Mouse (Mus musculus) stomach, embryonic 14.5 days (tissue): ENCODE results near the gene Frmpd2. TPM values are rescaled to one million over a fixed set of nuclear protein-coding genes. Genes with fewer than 3 reads are reported as not detected.
"Not testable (repeated sequence)": the region's sequence is repeated elsewhere in the genome, so short reads cannot be mapped to it uniquely, and the experiment has no call there.

ENCODE experiments used
- ATAC-seq: fragments of 200-750 bp; cut with Nextera tagmentation; 2 replicates; pipeline ENCODE4 v1.8.0; 2017; ENCODE audit warnings: low read depth, moderate TSS enrichment; ENCODE audit not compliant: insufficient number of reproducible peaks, insufficient read depth, low FRiP score
- H3K27ac ChIP-seq: fragments of 300-500 bp; sonication (generic); 2 replicates; pipeline ENCODE4 v1.5.1; 2014; ENCODE audit warnings: mild to moderate bottlenecking, low read length, moderate library complexity, mixed read lengths
- H3K27me3 ChIP-seq: fragments of 300-500 bp; sonication (generic); 2 replicates; pipeline ENCODE4 v1.6.1; 2014; ENCODE audit warnings: low read length, control low read depth, mixed read lengths; ENCODE audit not compliant: control insufficient read depth, insufficient read depth
- H3K36me3 ChIP-seq: fragments of 300-500 bp; sonication (generic); 2 replicates; pipeline ENCODE4 v1.6.1; 2014; ENCODE audit warnings: mild to moderate bottlenecking, control low read depth, low read length, moderate library complexity, mixed read lengths; ENCODE audit not compliant: control insufficient read depth, insufficient read depth
- H3K4me1 ChIP-seq: fragments of 300-500 bp; sonication (generic); 2 replicates; pipeline ENCODE4 v1.6.1; 2014; ENCODE audit warnings: low read length, control low read depth, mixed read lengths; ENCODE audit not compliant: control insufficient read depth, insufficient read depth
- H3K4me2 ChIP-seq: fragments of 300-500 bp; sonication (generic); replicated peaks from 2 replicates; pipeline ENCODE4 v1.6.1; 2014; ENCODE audit warnings: low read depth, low read length, control low read depth
- H3K4me3 ChIP-seq: fragments of 300-500 bp; sonication (generic); 2 replicates; pipeline ENCODE4 v1.5.1; 2014; ENCODE audit warnings: low read depth, low read length, control low read depth
- H3K9ac ChIP-seq: fragments of 300-500 bp; sonication (generic); replicated peaks from 2 replicates; pipeline ENCODE4 v1.6.1; 2014; ENCODE audit warnings: low read depth, mild to moderate bottlenecking, control low read depth, low read length, moderate library complexity, mixed read lengths
- H3K9me3 ChIP-seq: fragments of 300-500 bp; sonication (generic); 2 replicates; pipeline ENCODE4 v1.6.1; 2016; ENCODE audit warnings: low read depth, low read length, control low read depth; ENCODE audit not compliant: control insufficient read depth
- WGBS: fragments of 180-500 bp; shearing (Covaris S2); extraction: QIAGEN DNeasy Blood & Tissue Kit; methylation state at CpG from one replicate; pipeline ENCODE4 v1.1.7; 2014; 5-methylcytosine and 5-hydroxymethylcytosine counted together
- polyA plus RNA-seq: library from polyadenylated mRNA; unstranded; fragments of >200 nt; fragmentation: Nextera tagmentation; extraction: Ambion mirVana; gene quantifications from 2 replicates; pipeline ENCODE4 v1.2.1, GENCODE M21; 2014

Gene Frmpd2
- 0.16 TPM in 1 of 2 replicates, not detected in the other for polyA plus RNA-seq

GRCm38 (mm10) chr14:33471331-33471730, at the start of gene Frmpd2:
Gene Frmpd2, plus strand, starts transcription at chr14:33471696.
- H3K4me1 ChIP-seq: no peaks in the 10 kb centered on the region
- no peak within 1 kb of the TSS for H3K9ac ChIP-seq
- H3K4me3 ChIP-seq: no peak within 1 kb of the TSS
- H3K36me3 ChIP-seq: no peaks in the 10 kb centered on the region
- WGBS: 30% methylated on average over 3 of the region's 3 CpGs
- H3K9me3 ChIP-seq: no peaks in the 10 kb centered on the region
- ATAC-seq: no peak
- H3K27ac ChIP-seq: no peak within 1 kb of the TSS
- no peak within 1 kb of the TSS for H3K4me2 ChIP-seq
- no peaks in the 10 kb centered on the region for H3K27me3 ChIP-seq

DNA sequence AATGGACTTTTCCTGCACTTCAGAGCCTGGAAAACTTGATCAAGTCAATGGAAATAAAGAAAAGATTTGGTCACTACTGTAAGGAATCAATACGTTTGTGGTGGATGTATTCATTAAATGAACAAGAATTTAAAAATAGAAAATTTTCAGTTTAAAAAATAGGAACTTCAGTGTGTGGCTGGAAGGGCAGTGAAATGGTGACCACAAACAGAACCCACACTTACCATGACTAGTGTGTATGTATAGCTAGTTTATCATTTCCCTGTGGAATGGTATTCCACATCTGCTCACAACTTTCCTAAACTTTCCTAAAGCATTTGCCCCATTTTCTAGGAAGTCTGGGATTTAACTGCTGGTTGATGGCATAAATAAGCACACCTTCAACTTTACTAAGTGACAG, 48.5 kb upstream of the Frmpd2 start:
- ATAC-seq: no peak
- Histone ChIP-seq H3K27me3 (no peaks in the 10 kb centered on the region), H3K27ac (no peak overlapping the region), H3K4me1 (no peaks in the 10 kb centered on the region), H3K9me3 (no peaks in the 10 kb centered on the region), H3K4me2 (no peak overlapping the region), H3K9ac (no peak overlapping the region), H3K4me3 (no peak overlapping the region), H3K36me3 (no peaks in the 10 kb centered on the region)
- 81% methylated on average over 1 of the region's 1 CpGs for WGBS

DNA sequence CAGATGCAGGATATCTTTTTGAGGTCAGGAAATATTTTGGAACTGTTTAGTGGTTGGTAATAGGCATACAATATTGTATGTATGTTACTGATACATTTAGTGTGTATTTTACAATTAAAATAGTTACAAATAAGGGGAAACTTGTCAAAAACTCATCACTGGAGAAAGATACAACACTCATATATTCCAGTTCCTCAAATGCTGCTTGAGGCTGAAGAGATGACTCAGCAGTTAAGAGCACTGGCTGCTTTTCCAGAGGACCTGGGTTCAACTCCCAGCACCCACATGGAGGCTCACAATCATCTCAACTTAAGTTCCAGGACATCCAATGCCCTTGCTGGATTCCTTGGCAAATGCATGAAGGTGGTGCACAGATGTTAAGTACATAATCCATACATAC, 47.4 kb upstream of the Frmpd2 start:
- ATAC-seq: no peak
- Histone ChIP-seq H3K4me3 (no peak overlapping the region), H3K9ac (no peak overlapping the region), H3K4me1 (no peaks in the 10 kb centered on the region), H3K36me3 (no peaks in the 10 kb centered on the region), H3K27ac (no peak overlapping the region), H3K27me3 (no peaks in the 10 kb centered on the region), H3K9me3 (no peaks in the 10 kb centered on the region), H3K4me2 (no peak overlapping the region)

DNA sequence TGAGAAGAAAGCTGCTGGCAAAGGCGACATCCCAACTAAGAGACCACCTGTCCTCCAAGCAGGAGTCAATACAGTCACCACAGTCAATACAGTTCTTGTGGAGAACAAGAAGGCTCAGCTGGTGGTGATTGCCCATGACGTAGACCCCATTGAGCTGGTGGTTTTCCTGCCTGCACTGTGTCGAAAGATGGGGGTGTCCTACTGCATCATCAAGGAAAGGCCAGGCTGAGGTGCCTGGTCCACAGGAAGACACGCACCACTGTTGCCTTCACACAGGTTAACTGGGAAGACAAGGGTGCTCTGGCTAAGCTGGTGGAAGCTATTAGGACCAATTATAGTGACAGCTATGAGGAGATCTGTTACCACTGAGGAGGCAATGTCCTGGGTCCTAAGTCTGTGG, 39.0 kb upstream of the Frmpd2 start:
- not testable (repeated sequence) for H3K4me2 ChIP-seq, H3K4me3 ChIP-seq, ATAC-seq, H3K4me1 ChIP-seq, H3K27ac ChIP-seq, H3K27me3 ChIP-seq, H3K9ac ChIP-seq, H3K36me3 ChIP-seq, H3K9me3 ChIP-seq
- WGBS: 92% methylated on average over 4 of the region's 4 CpGs

GRCm38 (mm10) chr14:33443780-33444179, 27.7 kb upstream of the Frmpd2 start:
- Histone ChIP-seq H3K4me3 (no peak overlapping the region), H3K36me3 (no peaks in the 10 kb centered on the region), H3K9me3 (no peaks in the 10 kb centered on the region), H3K27me3 (no peaks in the 10 kb centered on the region), H3K4me1 (peaks cover 9% of the 10 kb centered on the region), H3K4me2 (no peak overlapping the region), H3K27ac (no peak overlapping the region), H3K9ac (no peak overlapping the region)
- no peak for ATAC-seq
- 59% methylated on average over 2 of the region's 2 CpGs for whole genome bisulfite sequencing

DNA sequence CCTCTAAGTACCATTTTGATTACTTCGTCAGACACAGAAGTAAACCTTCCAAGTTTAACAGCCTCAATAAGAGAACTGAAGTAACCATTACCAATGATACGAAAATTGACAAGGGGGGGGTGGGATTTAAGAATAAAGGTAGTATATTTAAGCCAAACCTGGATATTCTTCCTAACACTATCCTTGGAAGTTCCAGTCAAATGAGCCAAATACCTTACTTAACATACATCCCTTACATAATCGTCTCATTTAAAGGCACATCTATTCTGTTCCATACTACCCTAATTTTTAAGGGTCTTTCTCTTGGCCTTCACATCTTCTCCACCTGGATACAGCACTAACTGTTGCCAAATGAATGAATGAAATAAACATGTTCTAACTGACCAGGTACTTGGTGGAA, 25.5 kb upstream of the Frmpd2 start:
- H3K4me3 ChIP-seq: peak overlapping the region; percentile 90
- peaks cover 9% of the 10 kb centered on the region for H3K4me1 ChIP-seq
- no peaks in the 10 kb centered on the region for H3K27me3 ChIP-seq
- peak overlapping the region; percentile 95 for H3K9ac ChIP-seq
- no peak for ATAC-seq
- peak overlapping the region; percentile 61 for H3K4me2 ChIP-seq
- WGBS: 36% methylated on average over 3 of the region's 3 CpGs
- no peaks in the 10 kb centered on the region for H3K36me3 ChIP-seq
- H3K9me3 ChIP-seq: no peaks in the 10 kb centered on the region
- no peak overlapping the region for H3K27ac ChIP-seq

GRCm38 (mm10) chr14:33446561-33447023, 24.9 kb upstream of the Frmpd2 start:
- no peak; the same call in 1 of the 2 replicates for ATAC-seq
- Histone ChIP-seq H3K4me2 (peak overlapping the region; percentile 61), H3K36me3 (no peaks in the 10 kb centered on the region), H3K4me1 (peaks cover 9% of the 10 kb centered on the region), H3K9ac (peak overlapping the region; percentile 95), H3K4me3 (peak overlapping the region; percentile 90), H3K27me3 (no peaks in the 10 kb centered on the region), H3K9me3 (no peaks in the 10 kb centered on the region), H3K27ac (peak overlapping the region; percentile 89)
- 1% methylated on average over 49 of the region's 72 CpGs for WGBS

DNA sequence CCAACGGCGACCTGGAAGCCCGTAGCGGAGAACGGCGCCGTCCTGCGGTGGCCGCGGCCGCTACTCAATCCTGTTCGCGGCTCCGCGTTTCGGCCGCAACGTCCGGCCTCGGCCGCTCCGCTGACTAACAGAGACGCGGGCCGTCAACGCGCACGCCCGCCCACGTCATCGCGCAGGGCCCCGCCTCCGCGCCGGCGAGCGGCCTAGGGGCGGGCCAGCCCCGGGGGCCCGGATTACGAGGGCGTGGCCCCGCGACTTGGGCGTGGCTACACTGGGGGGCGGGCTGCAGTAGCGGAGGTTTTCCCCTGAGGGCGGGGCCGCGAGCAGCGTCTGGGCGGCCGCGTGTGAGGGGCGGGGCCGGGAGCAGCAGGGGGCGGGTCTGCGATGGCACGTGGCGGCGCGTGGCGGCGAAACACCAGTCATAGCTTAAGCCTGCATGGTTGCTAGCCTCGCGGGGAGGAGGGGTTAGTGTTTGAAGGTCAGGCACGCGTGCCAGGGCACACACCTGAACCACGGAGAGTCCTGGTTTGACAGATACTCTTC, 24.4 kb upstream of the Frmpd2 start, which contains the start of gene Mapk8:
TSS of gene Mapk8 (minus strand) at position 132 of the 543 bp plus-strand sequence.
- no peaks in the 10 kb centered on the region for H3K9me3 ChIP-seq
- WGBS: under 1% methylated on average over 69 of the region's 70 CpGs
- peak within 1 kb of the TSS; percentile 90 for H3K4me3 ChIP-seq

DNA sequence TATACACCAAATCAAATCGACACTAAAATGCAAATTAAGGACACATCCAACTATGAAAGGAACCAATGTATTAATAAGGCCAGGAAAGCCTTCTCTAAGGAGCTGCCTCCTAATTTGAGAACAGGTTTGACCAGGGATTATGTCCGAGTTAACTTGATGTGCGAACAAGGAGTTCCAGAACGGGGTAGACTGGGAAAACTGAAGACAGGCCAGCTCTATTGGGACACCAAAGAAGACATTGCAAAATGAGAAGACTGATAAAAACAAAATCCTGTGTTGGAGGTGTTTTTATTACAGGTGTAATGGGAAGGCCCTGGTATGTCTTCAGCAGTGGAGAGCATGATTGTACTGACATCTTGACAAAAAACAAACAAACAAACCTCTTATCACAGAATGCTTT, 23.2 kb upstream of the Frmpd2 start:
- ATAC-seq: no peak
- H3K9ac ChIP-seq: no peak overlapping the region
- H3K9me3 ChIP-seq: no peaks in the 10 kb centered on the region
- H3K27ac ChIP-seq: no peak overlapping the region
- no peak overlapping the region for H3K4me2 ChIP-seq
- 77% methylated on average over 4 of the region's 4 CpGs for WGBS
- H3K4me3 ChIP-seq: no peak overlapping the region
- H3K27me3 ChIP-seq: no peaks in the 10 kb centered on the region
- H3K4me1 ChIP-seq: peaks cover 9% of the 10 kb centered on the region; the same call in 1 of the 2 replicates
- no peaks in the 10 kb centered on the region for H3K36me3 ChIP-seq

More for the DNA sequence above, 24.4 kb upstream of the Frmpd2 start, which contains the start of gene Mapk8:
- peaks cover 9% of the 10 kb centered on the region; the same call in 1 of the 2 replicates for H3K4me1 ChIP-seq
- ATAC-seq: peak; percentile 97
- H3K4me2 ChIP-seq: peak within 1 kb of the TSS; percentile 61
- H3K27ac ChIP-seq: peak within 1 kb of the TSS; percentile 89
- no peaks in the 10 kb centered on the region for H3K27me3 ChIP-seq
- H3K36me3 ChIP-seq: no peaks in the 10 kb centered on the region
- H3K9ac ChIP-seq: peak within 1 kb of the TSS; percentile 95
